In genomic region chr4:106327436-106327835, GRCm38 (mm10) we compare ENCODE assay signal across 17 mouse cellular contexts. TPM values are rescaled to one million over a fixed set of nuclear protein-coding genes. Genes with fewer than 3 reads are reported as not detected.
DNase-seq lines count a peak whose midpoint lies in the region; ATAC-seq and TF ChIP-seq lines count a peak whose summit lies in the region.
"Had no signal": no experiment of that assay in that cellular context is flagged by ENCODE, and none has a peak within 500 bp of the region (broad histone marks: within the 10 kb centered on the region; RNA-seq: fewer than 3 reads in every experiment).

No protein-coding gene starts in this region.

- peak; percentile 76 for DNase-seq in heart, adult 11 months
- no peak for DNase-seq in heart, postnatal 25 days (ENCODE audit: low spot score)
- DNase-seq in midbrain, embryonic 11.5 days (ENCODE audit: low spot score, missing footprints) = peak; percentile 73
- DNase-seq in midbrain, embryonic 14.5 days = no peak
- peak; percentile 68 to 74 (median 74) for DNase-seq in liver, embryonic 14.5 days (ENCODE audit: low read depth in 3 of 3, low spot score in 3 of 3)
- DNase-seq in stomach, postnatal 0 days (ENCODE audit: low spot score) = peak; percentile 37
- no peak for DNase-seq in T-cell, adult 2 months (ENCODE audit: low spot score)
- DNase-seq: cerebellum, postnatal 10 days; gastrocnemius, adult 2 months; kidney, adult 8-10 months; thymus, adult 18-20 months had no signal

- H3K9ac ChIP-seq in midbrain, embryonic 11.5 days (ENCODE audit: low read length) = no peak overlapping the region
- H3K9ac ChIP-seq in midbrain, embryonic 14.5 days (replicated peaks; ENCODE audit: low read length) = no peak overlapping the region
- peak overlapping the region; percentile 34 for H3K9ac ChIP-seq in liver, embryonic 14.5 days (replicated peaks)
- no peak overlapping the region for H3K9ac ChIP-seq in stomach, postnatal 0 days (ENCODE audit: low read length)
- H3K9ac ChIP-seq in hindbrain, embryonic 12.5 days = no peak overlapping the region
- H3K9ac ChIP-seq: embryonic facial prominence, embryonic 12.5 days; lung, embryonic 15.5 days; midbrain, embryonic 13.5 days had no signal

- H3K36me3 ChIP-seq in midbrain, embryonic 11.5 days (ENCODE audit: control insufficient read depth, insufficient read depth, low read length) = no peaks in the 10 kb centered on the region
- no peaks in the 10 kb centered on the region for H3K36me3 ChIP-seq in midbrain, embryonic 14.5 days (ENCODE audit: control insufficient read depth, insufficient read depth, low read length)
- H3K36me3 ChIP-seq in liver, embryonic 14.5 days (replicated peaks; ENCODE audit: control insufficient read depth, insufficient read depth, low read depth) = no peaks in the 10 kb centered on the region
- no peaks in the 10 kb centered on the region for H3K36me3 ChIP-seq in stomach, postnatal 0 days (ENCODE audit: control insufficient read depth, insufficient read depth, low read length)
- no peaks in the 10 kb centered on the region for H3K36me3 ChIP-seq in hindbrain, embryonic 12.5 days
- H3K36me3 ChIP-seq: embryonic facial prominence, embryonic 12.5 days; lung, embryonic 15.5 days; midbrain, embryonic 13.5 days had no signal

- H3K4me2 ChIP-seq in midbrain, embryonic 11.5 days = no peak overlapping the region
- no peak overlapping the region for H3K4me2 ChIP-seq in midbrain, embryonic 14.5 days (ENCODE audit: low read length)
- peak overlapping the region; percentile 61 for H3K4me2 ChIP-seq in liver, embryonic 14.5 days (ENCODE audit: low read depth)
- no peak overlapping the region for H3K4me2 ChIP-seq in stomach, postnatal 0 days (replicated peaks; ENCODE audit: low read depth)
- H3K4me2 ChIP-seq in hindbrain, embryonic 12.5 days (replicated peaks) = no peak overlapping the region
- H3K4me2 ChIP-seq: embryonic facial prominence, embryonic 12.5 days; lung, embryonic 15.5 days; midbrain, embryonic 13.5 days had no signal

- WGBS in midbrain, embryonic 11.5 days = 89% methylated on average over 5 of the region's 5 CpGs
- 95% methylated on average over 5 of the region's 5 CpGs for WGBS in midbrain, embryonic 14.5 days
- 16% methylated on average over 5 of the region's 5 CpGs for WGBS in liver, embryonic 14.5 days (ENCODE audit: insufficient replicate concordance)
- 66% methylated on average over 5 of the region's 5 CpGs for WGBS in stomach, postnatal 0 days
- 88% methylated on average over 5 of the region's 5 CpGs for WGBS in hindbrain, embryonic 12.5 days

- no peaks in the 10 kb centered on the region for H3K4me1 ChIP-seq in midbrain, embryonic 11.5 days (ENCODE audit: control insufficient read depth, insufficient read depth, low read length)
- H3K4me1 ChIP-seq in midbrain, embryonic 14.5 days (ENCODE audit: control insufficient read depth, insufficient read depth, low read length) = no peaks in the 10 kb centered on the region
- H3K4me1 ChIP-seq in liver, embryonic 14.5 days (replicated peaks; ENCODE audit: control insufficient read depth in 2 of 2, insufficient read depth in 2 of 2, low read length in 1 of 2) = peaks cover 36 to 45% of the 10 kb centered on the region in 2 experiments
- no peaks in the 10 kb centered on the region for H3K4me1 ChIP-seq in stomach, postnatal 0 days (replicated peaks; ENCODE audit: control insufficient read depth, insufficient read depth)
- H3K4me1 ChIP-seq in hindbrain, embryonic 12.5 days = 0 out of 2 replicates have a peak, but pooled peaks cover 3% of the 10 kb centered on the region
- H3K4me1 ChIP-seq: embryonic facial prominence, embryonic 12.5 days; midbrain, embryonic 13.5 days had no signal

- H3K9me3 ChIP-seq in midbrain, embryonic 11.5 days (ENCODE audit: control insufficient read depth, low read length) = no peaks in the 10 kb centered on the region
- no peaks in the 10 kb centered on the region for H3K9me3 ChIP-seq in midbrain, embryonic 14.5 days (ENCODE audit: control insufficient read depth, low read length)
- H3K9me3 ChIP-seq in liver, embryonic 14.5 days (ENCODE audit: control insufficient read depth, low read length) = no peaks in the 10 kb centered on the region
- H3K9me3 ChIP-seq in stomach, postnatal 0 days (ENCODE audit: control insufficient read depth, low read length) = no peaks in the 10 kb centered on the region
- H3K9me3 ChIP-seq in hindbrain, embryonic 12.5 days (replicated peaks) = no peaks in the 10 kb centered on the region
- H3K9me3 ChIP-seq: embryonic facial prominence, embryonic 12.5 days; hindbrain, embryonic 10.5 days; lung, embryonic 15.5 days; midbrain, embryonic 13.5 days had no signal

- no peak overlapping the region for H3K4me3 ChIP-seq in midbrain, embryonic 11.5 days (ENCODE audit: low read depth, low read length)
- no peak overlapping the region for H3K4me3 ChIP-seq in midbrain, embryonic 14.5 days (replicated peaks; ENCODE audit: low read depth, low read length)
- 0 out of 4 replicates have a peak overlapping the region, but pooled peaks of 1 of the 2 experiments have one; percentile 14 for H3K4me3 ChIP-seq in liver, embryonic 14.5 days (ENCODE audit: insufficient read depth in 1 of 2, low read depth in 2 of 2, low read length in 2 of 2)
- no peak overlapping the region for H3K4me3 ChIP-seq in stomach, postnatal 0 days (ENCODE audit: low read depth, low read length)
- no peak overlapping the region for H3K4me3 ChIP-seq in hindbrain, embryonic 12.5 days
- H3K4me3 ChIP-seq: embryonic facial prominence, embryonic 12.5 days; gastrocnemius, adult 2 months; hindbrain, embryonic 10.5 days; lung, embryonic 15.5 days; midbrain, embryonic 13.5 days had no signal

- intact Hi-C loops in heart, postnatal 25 days (cut with DNase I) = no loop called here

- no peaks in the 10 kb centered on the region for H3K27me3 ChIP-seq in midbrain, embryonic 11.5 days (ENCODE audit: control insufficient read depth, insufficient read depth, low read length)
- H3K27me3 ChIP-seq in midbrain, embryonic 14.5 days (ENCODE audit: control insufficient read depth, insufficient read depth, low read length) = no peaks in the 10 kb centered on the region
- H3K27me3 ChIP-seq in liver, embryonic 14.5 days (ENCODE audit: control insufficient read depth, insufficient read depth, low read length) = no peaks in the 10 kb centered on the region
- no peaks in the 10 kb centered on the region for H3K27me3 ChIP-seq in stomach, postnatal 0 days (ENCODE audit: control insufficient read depth, insufficient read depth, low read length)
- no peaks in the 10 kb centered on the region for H3K27me3 ChIP-seq in hindbrain, embryonic 12.5 days
- H3K27me3 ChIP-seq: embryonic facial prominence, embryonic 12.5 days; lung, embryonic 15.5 days; midbrain, embryonic 13.5 days had no signal

- TF ChIP-seq EP300 in liver, embryonic 14.5 days (IDR thresholded peaks at IDR 0.05; ENCODE audit: low read depth) = peak; percentile 80
- no peak for TF ChIP-seq EP300 in stomach, postnatal 0 days (optimal IDR thresholded peaks at IDR 0.05)

- no peak overlapping the region for H3K27ac ChIP-seq in midbrain, embryonic 11.5 days (ENCODE audit: low read depth, low read length)
- H3K27ac ChIP-seq in midbrain, embryonic 14.5 days (replicated peaks; ENCODE audit: low read depth, low read length) = no peak overlapping the region
- H3K27ac ChIP-seq in liver, embryonic 14.5 days = peak overlapping the region; percentile 84
- no peak overlapping the region for H3K27ac ChIP-seq in stomach, postnatal 0 days (replicated peaks)
- H3K27ac ChIP-seq in hindbrain, embryonic 12.5 days = no peak overlapping the region
- H3K27ac ChIP-seq: embryonic facial prominence, embryonic 12.5 days; gastrocnemius, adult 2 months; hindbrain, embryonic 10.5 days; lung, embryonic 15.5 days; midbrain, embryonic 13.5 days had no signal

- no peak for ATAC-seq in midbrain, embryonic 11.5 days (ENCODE audit: low FRiP score)
- no peak for ATAC-seq in midbrain, embryonic 14.5 days (ENCODE audit: low FRiP score, low TSS enrichment)
- peak; percentile 98 for ATAC-seq in liver, embryonic 14.5 days (ENCODE audit: insufficient read depth)
- peak; percentile 64; the same call in 1 of the 2 replicates for ATAC-seq in stomach, postnatal 0 days (ENCODE audit: low FRiP score, low TSS enrichment)
- no peak for ATAC-seq in hindbrain, embryonic 12.5 days (ENCODE audit: low FRiP score)
- ATAC-seq: forebrain, embryonic 14.5 days; midbrain, embryonic 13.5 days had no signal

- TF ChIP-seq CTCF in liver, embryonic 14.5 days (IDR thresholded peaks at IDR 0.05; ENCODE audit: low read depth) = 0 out of 2 replicates have a peak, but pooled peaks have one; percentile 20
- TF ChIP-seq CTCF in stomach, postnatal 0 days (IDR thresholded peaks at IDR 0.05; ENCODE audit: low read depth) = no peak

RNA-seq across cellular contexts. Expression of gene Usp24, which starts 11.4 kb away (rescaled TPM):
- total RNA-seq in heart, postnatal 25 days (2021) = 10 to 100 TPM; 41.9 to 43.6 TPM
- polyA plus RNA-seq in midbrain, embryonic 11.5 days (2014; fragmentation: Nextera tagmentation; extraction: Ambion mirVana) = 9.9 and 10.0 TPM in 2 replicates
- polyA plus RNA-seq in midbrain, embryonic 14.5 days (2014; fragmentation: Nextera tagmentation; extraction: Ambion mirVana) = 12.6 and 13.9 TPM in 2 replicates
- polyA plus RNA-seq in liver, embryonic 14.5 days (2012; rRNA removed) = 4.9 and 6.8 TPM in 2 replicates
- polyA plus RNA-seq in liver, embryonic 14.5 days (2014; fragmentation: Nextera tagmentation; extraction: Ambion mirVana) = 6.4 and 7.8 TPM in 2 replicates
- polyA plus RNA-seq in stomach, postnatal 0 days (2015; fragmentation: Nextera tagmentation; extraction: Ambion mirVana) = 6.7 and 6.8 TPM in 2 replicates
- 10.8 and 12.7 TPM in 2 replicates for polyA plus RNA-seq in hindbrain, embryonic 12.5 days (2016; fragmentation: Nextera tagmentation; extraction: Ambion mirVana)

Comparison
In these comparisons a context has a peak if more than half of its experiments do, and no peak if none do; other contexts are left out.
1. DNase-seq: peak in heart, adult 11 months (single experiment), midbrain, embryonic 11.5 days (single experiment), liver, embryonic 14.5 days (3 of 3) and stomach, postnatal 0 days (single experiment); none in heart, postnatal 25 days (single experiment), midbrain, embryonic 14.5 days (single experiment) and T-cell, adult 2 months (single experiment).
2. ATAC-seq: peak in liver, embryonic 14.5 days (single experiment) and stomach, postnatal 0 days (single experiment); none in midbrain, embryonic 11.5 days (single experiment), midbrain, embryonic 14.5 days (single experiment) and hindbrain, embryonic 12.5 days (single experiment).